Mouse (Mus musculus): ENCODE measurements around the gene Treml1. TPM values are rescaled to one million over a fixed set of nuclear protein-coding genes. Genes with fewer than 3 reads are reported as not detected.
"Not testable (repeated sequence)": the region's sequence is repeated elsewhere in the genome, so short reads cannot be mapped to it uniquely, and the experiment has no call there.

Treml1 gene
- total RNA-seq (2014; rRNA removed) (0.66 TPM in 1 of 2 replicates, not detected in the other), polyA plus RNA-seq (2015; fragmentation: Nextera tagmentation; extraction: Ambion mirVana) (0.21 TPM in 1 of 2 replicates, not detected in the other)

- Histone ChIP-seq H3K4me1 (ENCODE audit: insufficient read depth, low read length) (no peaks in the 10 kb centered on the region), H3K4me3 (ENCODE audit: low read depth, low read length) (no peak within 1 kb of the TSS), H3K36me3 (ENCODE audit: insufficient read depth, low read length) (no peaks in the 10 kb centered on the region), H3K27ac (ENCODE audit: low read depth, low read length) (no peak within 1 kb of the TSS), H3K9me3 (ENCODE audit: low read length) (no peaks in the 10 kb centered on the region), H3K4me2 (ENCODE audit: low read depth, low read length, poor library complexity, severe bottlenecking) (no peak within 1 kb of the TSS), H3K27me3 (ENCODE audit: insufficient read depth, low read length) (no peaks in the 10 kb centered on the region), H3K9ac (replicated peaks; ENCODE audit: low read length, poor library complexity, severe bottlenecking) (no peak within 1 kb of the TSS)
- WGBS = 87% methylated on average over 7 of the region's 7 CpGs
- TF ChIP-seq CTCF (IDR thresholded peaks at IDR 0.05) = no peak
- ATAC-seq (ENCODE audit: low FRiP score) = no peak
- no peak for DNase-seq (ENCODE audit: low spot score)
Measured at GRCm38 (mm10) chr17:48359616-48360015, at the start of gene Treml1. TSS of gene Treml1 (plus strand) at chr17:48359916.

GRCm38 (mm10) chr17:48312124-48312523, 47.6 kb upstream of the Treml1 start:
- WGBS = 74% methylated on average over 2 of the region's 2 CpGs
- ATAC-seq (ENCODE audit: low FRiP score) = no peak
- TF ChIP-seq CTCF (IDR thresholded peaks at IDR 0.05) = no peak

GRCm38 (mm10) chr17:48315905-48316579, 43.7 kb upstream of the Treml1 start, which contains the start of gene B430306N03Rik:
TSS of gene B430306N03Rik (plus strand) at chr17:48316141.
- 85% methylated on average over 3 of the region's 3 CpGs for WGBS
- not testable (repeated sequence) for H3K36me3 ChIP-seq (ENCODE audit: insufficient read depth, low read length); H3K9ac ChIP-seq (replicated peaks; ENCODE audit: low read length, poor library complexity, severe bottlenecking); H3K27ac ChIP-seq (ENCODE audit: low read depth, low read length); DNase-seq (ENCODE audit: low spot score); ATAC-seq (ENCODE audit: low FRiP score); H3K4me1 ChIP-seq (ENCODE audit: insufficient read depth, low read length); H3K27me3 ChIP-seq (ENCODE audit: insufficient read depth, low read length); H3K4me2 ChIP-seq (ENCODE audit: low read depth, low read length, poor library complexity, severe bottlenecking); H3K4me3 ChIP-seq (ENCODE audit: low read depth, low read length); H3K9me3 ChIP-seq (ENCODE audit: low read length)

More at GRCm38 (mm10) chr17:48312124-48312523, 47.6 kb upstream of the Treml1 start:
- Histone ChIP-seq H3K27ac (ENCODE audit: low read depth, low read length) (no peak overlapping the region), H3K9me3 (ENCODE audit: low read length) (no peaks in the 10 kb centered on the region), H3K36me3 (ENCODE audit: insufficient read depth, low read length) (no peaks in the 10 kb centered on the region), H3K27me3 (ENCODE audit: insufficient read depth, low read length) (no peaks in the 10 kb centered on the region), H3K4me2 (ENCODE audit: low read depth, low read length, poor library complexity, severe bottlenecking) (no peak overlapping the region), H3K4me3 (ENCODE audit: low read depth, low read length) (no peak overlapping the region), H3K9ac (replicated peaks; ENCODE audit: low read length, poor library complexity, severe bottlenecking) (no peak overlapping the region), H3K4me1 (ENCODE audit: insufficient read depth, low read length) (no peaks in the 10 kb centered on the region)
- no peak for DNase-seq (ENCODE audit: low spot score)

DNA sequence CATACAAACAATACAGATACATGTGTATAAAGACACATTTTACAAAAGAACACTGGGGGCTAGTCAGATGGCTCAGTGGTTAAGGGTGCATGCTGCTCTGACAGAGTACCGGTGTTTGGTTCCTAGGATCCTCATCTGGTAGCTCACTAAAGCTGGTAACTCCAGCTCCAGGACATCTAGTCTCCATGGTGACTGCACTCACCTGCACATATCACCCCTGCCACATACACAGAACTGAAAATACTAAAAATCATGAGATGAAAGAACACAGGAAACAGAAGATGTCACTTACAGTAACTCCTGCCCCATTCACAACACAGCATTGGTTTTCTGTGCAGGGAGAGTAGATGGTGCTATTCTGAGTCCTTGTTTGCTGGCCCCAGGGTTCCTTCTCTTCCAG, 41.0 kb upstream of the Treml1 start:
- Histone ChIP-seq H3K4me3 (ENCODE audit: low read depth, low read length) (no peak overlapping the region), H3K4me2 (ENCODE audit: low read depth, low read length, poor library complexity, severe bottlenecking) (no peak overlapping the region), H3K9me3 (ENCODE audit: low read length) (no peaks in the 10 kb centered on the region), H3K4me1 (ENCODE audit: insufficient read depth, low read length) (no peaks in the 10 kb centered on the region), H3K9ac (replicated peaks; ENCODE audit: low read length, poor library complexity, severe bottlenecking) (no peak overlapping the region), H3K27ac (ENCODE audit: low read depth, low read length) (no peak overlapping the region), H3K36me3 (ENCODE audit: insufficient read depth, low read length) (no peaks in the 10 kb centered on the region), H3K27me3 (ENCODE audit: insufficient read depth, low read length) (no peaks in the 10 kb centered on the region)
- ATAC-seq (ENCODE audit: low FRiP score) (no peak), DNase-seq (ENCODE audit: low spot score) (no peak)
- 84% methylated on average over 1 of the region's 1 CpGs for WGBS
- no peak for TF ChIP-seq CTCF (IDR thresholded peaks at IDR 0.05)

DNA sequence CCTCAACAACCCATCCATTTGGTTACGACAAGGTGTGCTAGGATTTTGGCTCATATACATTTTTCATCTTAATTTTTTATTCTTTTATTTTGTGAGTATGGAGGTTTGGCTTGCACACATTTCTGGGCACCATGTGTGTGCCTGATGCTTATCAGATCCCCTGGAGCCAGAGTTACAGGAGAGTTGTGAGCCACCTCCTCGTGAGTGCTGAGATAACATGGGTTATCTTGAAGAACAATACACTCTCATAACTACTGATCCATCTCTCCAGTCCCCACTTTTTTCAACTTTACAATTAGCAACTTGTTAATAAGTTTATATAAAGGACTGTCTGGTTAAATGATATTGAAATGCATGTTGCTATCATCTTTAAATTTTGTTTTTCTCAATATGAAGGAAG, 38.4 kb upstream of the Treml1 start:
- ATAC-seq (ENCODE audit: low FRiP score) = no peak
- no peaks in the 10 kb centered on the region for H3K4me1 ChIP-seq (ENCODE audit: insufficient read depth, low read length)
- DNase-seq (ENCODE audit: low spot score) = no peak

GRCm38 (mm10) chr17:48323236-48323635, 36.5 kb upstream of the Treml1 start:
- Histone ChIP-seq H3K4me2 (ENCODE audit: low read depth, low read length, poor library complexity, severe bottlenecking) (no peak overlapping the region), H3K4me3 (ENCODE audit: low read depth, low read length) (no peak overlapping the region), H3K4me1 (ENCODE audit: insufficient read depth, low read length) (no peaks in the 10 kb centered on the region), H3K36me3 (ENCODE audit: insufficient read depth, low read length) (no peaks in the 10 kb centered on the region), H3K9me3 (ENCODE audit: low read length) (no peaks in the 10 kb centered on the region), H3K27me3 (ENCODE audit: insufficient read depth, low read length) (no peaks in the 10 kb centered on the region), H3K9ac (replicated peaks; ENCODE audit: low read length, poor library complexity, severe bottlenecking) (no peak overlapping the region), H3K27ac (ENCODE audit: low read depth, low read length) (no peak overlapping the region)
- ATAC-seq (ENCODE audit: low FRiP score) (no peak), DNase-seq (ENCODE audit: low spot score) (no peak)
- TF ChIP-seq CTCF (IDR thresholded peaks at IDR 0.05) = no peak
- 61% methylated on average over 3 of the region's 3 CpGs for WGBS

More for the DNA sequence above, 38.4 kb upstream of the Treml1 start:
- no peaks in the 10 kb centered on the region for H3K9me3 ChIP-seq (ENCODE audit: low read length)
- TF ChIP-seq CTCF (IDR thresholded peaks at IDR 0.05) = no peak
- no peak overlapping the region for H3K4me2 ChIP-seq (ENCODE audit: low read depth, low read length, poor library complexity, severe bottlenecking)
- H3K27ac ChIP-seq (ENCODE audit: low read depth, low read length) = no peak overlapping the region
- no peak overlapping the region for H3K4me3 ChIP-seq (ENCODE audit: low read depth, low read length)
- no peaks in the 10 kb centered on the region for H3K27me3 ChIP-seq (ENCODE audit: insufficient read depth, low read length)
- H3K36me3 ChIP-seq (ENCODE audit: insufficient read depth, low read length) = no peaks in the 10 kb centered on the region
- no peak overlapping the region for H3K9ac ChIP-seq (replicated peaks; ENCODE audit: low read length, poor library complexity, severe bottlenecking)
- 80% methylated on average over 2 of the region's 2 CpGs for WGBS

Data from midbrain, postnatal 0 days (tissue).